Mouse (Mus musculus) cortical plate, adult 2 months (tissue): ENCODE results near the gene Fitm2. TPM values are rescaled to one million over a fixed set of nuclear protein-coding genes. Genes with fewer than 3 reads are reported as not detected.

Experiments
- H3K27ac ChIP-seq: fragments of 200-500 bp; 2 replicates; pipeline ENCODE4 v1.5.1; 2012; ENCODE audit warnings: low read length, control low read depth, inconsistent platforms; ENCODE audit not compliant: insufficient read depth
- H3K4me1 ChIP-seq: fragments of 200-500 bp; 2 replicates; pipeline ENCODE4 v1.6.1; 2011; ENCODE audit warnings: low read length; ENCODE audit not compliant: control insufficient read depth, insufficient read depth
- H3K4me3 ChIP-seq: fragments of 200-500 bp; 2 replicates; pipeline ENCODE4 v1.5.1; 2011; ENCODE audit warnings: mild to moderate bottlenecking, low read length, control low read depth; ENCODE audit not compliant: insufficient read depth
- CTCF ChIP-seq: fragments of 200-500 bp; IDR thresholded peaks from 2 replicates; pipeline ENCODE4 v1.5.1; 2011; ENCODE audit warnings: mild to moderate bottlenecking, control low read depth, low read length; ENCODE audit not compliant: insufficient read depth; ENCODE audit errors: extremely low read depth
- POLR2A ChIP-seq: fragments of 200-500 bp; IDR thresholded peaks from 2 replicates; pipeline ENCODE4 v1.6.1; 2011; ENCODE audit warnings: mild to moderate bottlenecking, low read length, control low read depth; ENCODE audit not compliant: insufficient read depth; ENCODE audit errors: extremely low read depth
- polyA plus RNA-seq: library from polyadenylated mRNA; depleted of rRNA; stranded (reverse); fragments of >200 nt; gene quantifications from 2 replicates; pipeline ENCODE4 v1.2.3, GENCODE M21; 2012

The Fitm2 gene
- polyA plus RNA-seq, 1 experiment: 12.3 TPM

DNA sequence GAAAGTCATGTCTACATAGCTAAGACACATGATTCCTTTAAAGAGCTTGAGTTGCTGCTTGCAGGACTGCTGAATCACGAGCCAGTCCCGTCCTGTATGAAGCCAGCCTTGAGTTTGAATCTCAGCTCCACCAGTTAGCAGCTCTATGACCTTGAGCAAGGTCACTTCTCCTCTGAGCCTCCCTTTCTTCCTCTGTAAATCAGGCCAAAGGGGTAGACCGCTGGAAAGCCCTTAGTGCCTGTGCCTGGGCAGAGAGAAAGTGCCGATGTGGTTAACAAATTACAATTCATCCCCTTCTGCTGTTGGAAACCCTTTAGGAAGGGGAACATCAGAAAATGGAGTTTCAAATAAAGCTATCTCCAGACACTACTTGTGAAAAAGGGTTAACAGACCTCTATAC is 34.6 kb downstream of the Fitm2 start:
- H3K4me3 ChIP-seq: peak overlapping the region; percentile 91
- no peak for TF ChIP-seq POLR2A
- no peak for TF ChIP-seq CTCF
- peaks cover 5% of the 10 kb centered on the region; the same call in 1 of the 2 replicates for H3K4me1 ChIP-seq
- H3K27ac ChIP-seq: peak overlapping the region; percentile 16; the same call in 1 of the 2 replicates

DNA sequence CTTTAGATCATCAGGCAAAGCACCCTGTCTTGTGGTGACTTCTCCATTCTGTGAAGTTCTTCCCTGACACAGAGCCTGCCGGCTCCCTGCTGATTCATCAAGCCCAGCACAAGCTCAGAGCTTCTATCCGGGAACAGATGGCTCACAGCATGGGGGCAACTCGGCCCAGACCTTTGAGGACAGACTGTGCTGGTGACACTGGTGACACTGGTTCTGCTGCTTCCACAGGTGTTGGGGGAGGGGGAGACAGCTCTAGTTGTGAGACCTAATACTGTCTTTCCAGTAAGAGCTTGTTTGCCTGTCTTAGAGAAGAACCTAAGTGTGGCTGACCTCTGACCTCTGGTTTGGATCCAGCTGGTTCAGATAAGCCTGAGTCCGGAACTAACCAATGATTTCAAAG is 38.5 kb downstream of the Fitm2 start:
- H3K4me3 ChIP-seq: no peak overlapping the region
- H3K27ac ChIP-seq: no peak overlapping the region
- H3K4me1 ChIP-seq: no peaks in the 10 kb centered on the region
- TF ChIP-seq POLR2A (no peak), CTCF (no peak)

- no peak overlapping the region for H3K27ac ChIP-seq
- no peak overlapping the region for H3K4me3 ChIP-seq
- TF ChIP-seq POLR2A (no peak), CTCF (no peak)
- no peaks in the 10 kb centered on the region for H3K4me1 ChIP-seq
Observed at GRCm38 (mm10) chr2:163431289-163431688, 41.1 kb downstream of the Fitm2 start.

DNA sequence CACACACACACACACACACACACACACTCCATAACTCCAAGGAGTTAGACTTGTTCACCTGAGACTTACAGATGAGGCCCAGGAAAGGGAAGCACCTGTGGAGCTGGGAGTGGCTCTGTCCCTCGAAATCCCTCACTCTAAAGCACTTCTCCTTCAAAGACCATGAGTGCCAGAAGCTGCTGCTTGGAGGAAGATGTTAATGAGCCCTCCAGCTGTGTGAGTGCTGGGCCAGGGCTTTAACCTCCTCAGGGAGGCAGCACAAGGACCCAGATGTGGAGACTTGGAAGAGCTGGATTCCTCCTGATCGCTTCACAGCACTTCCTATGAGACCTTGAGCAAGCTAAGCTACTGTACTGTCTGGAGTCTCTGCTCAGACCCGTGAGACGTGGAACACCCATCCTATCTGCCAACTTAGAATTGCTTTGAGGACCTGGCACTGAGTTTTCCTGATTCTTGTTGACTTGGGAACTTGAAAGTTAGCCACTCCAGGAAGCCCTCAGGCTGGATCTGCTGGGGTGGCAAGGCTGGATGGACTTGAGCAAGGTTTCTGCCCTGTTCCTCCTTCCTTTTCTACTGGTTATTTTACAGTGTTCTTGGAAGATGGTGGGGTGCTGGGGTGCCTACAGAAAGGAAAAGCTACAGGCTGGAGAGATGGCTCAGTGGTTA is 44.0 kb downstream of the Fitm2 start:
- Histone ChIP-seq H3K4me1 (no peaks in the 10 kb centered on the region), H3K27ac (no peak overlapping the region), H3K4me3 (no peak overlapping the region)
- TF ChIP-seq POLR2A (no peak), CTCF (no peak)

GRCm38 (mm10) chr2:163424597-163424996 is 47.8 kb downstream of the Fitm2 start, which contains the start of gene Oser1:
Gene Oser1 (minus strand): TSS chr2:163424697.
- no peak within 1 kb of the TSS for H3K27ac ChIP-seq
- H3K4me1 ChIP-seq: peaks cover 6% of the 10 kb centered on the region
- H3K4me3 ChIP-seq: no peak within 1 kb of the TSS
- no peak for TF ChIP-seq CTCF
- no peak for TF ChIP-seq POLR2A

GRCm38 (mm10) chr2:163422895-163423660 is 49.4 kb downstream of the Fitm2 start:
- TF ChIP-seq POLR2A: no peak
- no peak for TF ChIP-seq CTCF
- Histone ChIP-seq H3K4me1 (peaks cover 6% of the 10 kb centered on the region), H3K4me3 (no peak overlapping the region), H3K27ac (no peak overlapping the region)

- TF ChIP-seq POLR2A (no peak), CTCF (no peak)
- Histone ChIP-seq H3K4me3 (peak overlapping the region; percentile 88), H3K4me1 (peaks cover 6% of the 10 kb centered on the region), H3K27ac (no peak overlapping the region)
Observed at GRCm38 (mm10) chr2:163420366-163420886, 52.0 kb downstream of the Fitm2 start.

DNA sequence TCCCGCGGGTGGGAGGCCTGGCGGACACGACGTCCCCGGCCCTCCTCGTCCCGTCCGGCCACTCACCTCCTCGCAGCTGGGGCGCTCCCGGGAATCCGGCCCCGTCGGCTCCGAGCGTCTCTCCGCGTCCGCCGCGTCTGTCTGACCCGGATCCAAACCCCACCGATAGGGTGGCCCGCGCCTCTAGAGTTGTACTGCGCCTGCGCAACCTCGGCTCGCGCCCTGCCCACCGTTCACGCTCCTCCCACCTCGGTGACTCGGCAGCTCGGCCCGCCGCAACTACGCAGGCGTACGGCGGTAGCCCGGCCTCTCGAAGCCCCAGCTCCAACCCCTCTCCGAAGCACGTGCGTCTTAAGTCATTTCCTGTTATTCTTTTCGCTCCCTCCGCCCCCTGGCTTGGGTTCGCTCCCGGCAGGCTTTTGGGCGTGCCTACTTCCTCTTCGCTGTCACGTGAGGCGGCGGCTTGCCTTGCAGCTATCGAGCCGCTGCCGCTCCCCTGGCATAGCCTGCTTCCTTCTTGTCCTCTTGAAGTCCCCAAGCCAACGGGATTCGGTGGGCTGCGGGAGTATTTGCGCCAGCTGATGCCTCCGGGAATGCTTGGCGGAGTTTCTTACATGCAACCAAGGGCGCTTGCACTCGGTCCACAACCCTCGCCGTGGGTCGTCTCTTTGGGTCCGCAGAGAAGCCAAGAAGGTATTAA is 52.9 kb downstream of the Fitm2 start:
- no peak for TF ChIP-seq CTCF
- TF ChIP-seq POLR2A: peak; percentile 96
- H3K4me3 ChIP-seq: peak overlapping the region; percentile 88
- H3K4me1 ChIP-seq: peaks cover 6% of the 10 kb centered on the region
- H3K27ac ChIP-seq: peak overlapping the region; percentile 50; the same call in 1 of the 2 replicates

DNA sequence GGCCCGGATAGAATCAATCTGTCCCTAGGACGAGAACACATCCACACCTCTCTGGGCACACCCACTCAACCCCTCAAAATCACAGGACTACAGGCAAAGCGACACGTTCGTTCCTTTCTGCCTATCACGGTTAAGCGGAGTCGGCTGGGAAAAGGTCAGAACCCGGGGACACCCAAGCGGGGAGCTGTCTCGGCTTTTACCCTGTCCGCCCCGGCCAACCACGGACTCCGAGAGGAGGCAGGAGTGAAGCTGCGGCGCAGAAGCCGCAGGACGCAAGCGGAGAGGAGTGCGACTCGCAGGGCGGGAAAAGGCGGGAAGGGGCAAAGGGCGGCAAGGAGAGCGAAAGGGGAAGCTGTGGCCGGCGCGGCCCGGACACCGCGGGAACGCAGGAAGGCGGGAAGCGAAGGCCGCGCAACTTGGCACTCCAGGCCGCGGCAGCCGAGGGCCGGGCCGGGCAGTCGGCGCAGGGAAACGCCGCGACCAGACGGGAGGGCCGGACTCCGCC is 53.5 kb downstream of the Fitm2 start:
- Histone ChIP-seq H3K4me3 (peak overlapping the region; percentile 86), H3K4me1 (peaks cover 6% of the 10 kb centered on the region), H3K27ac (no peak overlapping the region)
- TF ChIP-seq CTCF (no peak), POLR2A (no peak)
